ENCODE assay signal across 11 mouse cellular contexts in genomic region chr9:115096481-115096880, GRCm38 (mm10).
A peak's percentile ranks its signal among the peaks of the same experiment; 100 is the strongest.
DNase-seq lines count a peak whose midpoint lies in the region; ATAC-seq lines count a peak whose summit lies in the region.
"Had no signal": no experiment of that assay in that cellular context is flagged by ENCODE, and none has a peak within 500 bp of the region (broad histone marks: within the 10 kb centered on the region; RNA-seq: fewer than 3 reads in every experiment).

No protein-coding gene starts in this region.

- no peak overlapping the region for H3K4me3 ChIP-seq in kidney, embryonic 15.5 days (replicated peaks)

- no peak overlapping the region for H3K27ac ChIP-seq in kidney, embryonic 15.5 days

- peak overlapping the region; percentile 5; the same call in 1 of the 2 replicates for H3K4me2 ChIP-seq in kidney, embryonic 15.5 days

- no peaks in the 10 kb centered on the region for H3K36me3 ChIP-seq in kidney, embryonic 15.5 days

- DNase-seq in kidney, adult 8-10 months: no peak
- DNase-seq in embryo, embryonic 10.5 days (ENCODE audit: low spot score): peak; percentile 31
- DNase-seq in heart, postnatal 4 days: peak; percentile 61
- DNase-seq in neural tube, embryonic 10.5 days (ENCODE audit: extremely low spot score, low spot score): peak; percentile 30
- DNase-seq in left cerebral cortex, adult 9 months (ENCODE audit: low spot score in 2 of 2): no peak
- DNase-seq in retina, postnatal 1 day: no peak
- DNase-seq: right cerebral cortex, postnatal 14 days; thymus, adult 2 months had no signal

- 0 out of 2 replicates have a peak, but pooled peaks cover 3% of the 10 kb centered on the region for H3K9me3 ChIP-seq in kidney, embryonic 15.5 days (replicated peaks)

- ATAC-seq in kidney, embryonic 15.5 days (replicated peaks; ENCODE audit: low FRiP score): no peak
- ATAC-seq in frontal cortex, adult (ENCODE audit: low TSS enrichment): no peak

- H3K27me3 ChIP-seq in kidney, embryonic 15.5 days: no peaks in the 10 kb centered on the region
- H3K27me3 ChIP-seq: CH12.LX had no signal

- no peak overlapping the region for H3K9ac ChIP-seq in kidney, embryonic 15.5 days

- 34% methylated on average over 10 of the region's 10 CpGs for WGBS in kidney, embryonic 15.5 days

- 0 out of 2 replicates have a peak, but pooled peaks cover 10% of the 10 kb centered on the region for H3K4me1 ChIP-seq in kidney, embryonic 15.5 days

Comparison
In these comparisons a context has a peak if more than half of its experiments do, and no peak if none do; other contexts are left out.
1. DNase-seq: peak in embryo, embryonic 10.5 days (single experiment), heart, postnatal 4 days (single experiment) and neural tube, embryonic 10.5 days (single experiment); none in kidney, adult 8-10 months (0 of 2), left cerebral cortex, adult 9 months (0 of 2) and retina, postnatal 1 day (single experiment).